23 mouse cellular contexts compared by ENCODE assay signal in the genomic region with DNA sequence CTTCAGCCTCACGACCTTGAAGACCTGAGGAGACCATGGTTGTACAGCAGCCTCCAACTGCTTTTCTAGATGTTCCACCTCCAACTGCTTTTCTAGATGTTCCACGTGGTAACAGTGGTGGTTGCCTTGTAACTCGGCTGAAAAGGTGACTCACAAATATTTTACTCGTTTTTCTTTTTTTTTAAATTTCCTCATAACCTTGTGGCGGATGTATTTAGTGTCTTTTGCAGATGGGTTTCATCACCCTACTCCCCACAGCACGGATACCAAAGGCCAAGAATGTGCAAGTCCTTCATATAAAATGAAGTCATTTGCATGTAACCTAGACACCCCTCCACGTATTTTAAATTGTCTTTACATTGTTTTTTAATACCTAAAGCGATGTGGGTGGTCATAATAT. TPM values are rescaled to one million over a fixed set of nuclear protein-coding genes. Genes with fewer than 3 reads are reported as not detected.
"Had no signal": no experiment of that assay in that cellular context is flagged by ENCODE, and none has a peak within 500 bp of the region (broad histone marks: within the 10 kb centered on the region; RNA-seq: fewer than 3 reads in every experiment).

No protein-coding gene starts in this region.

- DNase-seq: kidney, adult 2 months; kidney, postnatal 25 days; layer of hippocampus, adult 9-11 months; liver, postnatal 0 days; lung, embryonic 14.5 days; thymus, postnatal 25 days had no signal

- H3K4me3 ChIP-seq: megakaryocyte, embryonic 14.5 days; midbrain, embryonic 10.5 days; midbrain, embryonic 13.5 days had no signal

- H3K27me3 ChIP-seq: midbrain, embryonic 13.5 days had no signal

- H3K27ac ChIP-seq: kidney, postnatal 0 days; liver, embryonic 14.5 days; macrophage; midbrain, embryonic 10.5 days; midbrain, embryonic 13.5 days had no signal

- H3K4me2 ChIP-seq: liver, embryonic 11.5 days; lung, embryonic 14.5 days; midbrain, embryonic 13.5 days had no signal

- H3K36me3 ChIP-seq: midbrain, embryonic 10.5 days; midbrain, embryonic 13.5 days had no signal

RNA-seq across cellular contexts. Expression of gene Gm49711, which starts 41.3 kb away (rescaled TPM):
- total RNA-seq: left cerebral cortex, adult 18-20 months; left cerebral cortex, postnatal 25 days; monocyte, adult 5-6 weeks had no signal
- polyA plus RNA-seq: intestine, postnatal 0 days; kidney, adult 2 months; large intestine, adult 2 months; limb, embryonic 11.5 days; liver, embryonic 14.5 days; liver, postnatal 0 days; lung, embryonic 14.5 days; macrophage; neural tube, embryonic 11.5 days; small intestine, adult 2 months; stomach, embryonic 16.5 days; thymus, postnatal 0 days had no signal
